Mouse (Mus musculus) kidney, adult 2 months (tissue): Measurements from ENCODE around the gene Ncf1.
A peak's percentile ranks its signal among the peaks of the same experiment; 100 is the strongest.

Experiments
- CTCF ChIP-seq: fragments of 200-500 bp; conservative IDR thresholded peaks from 2 replicates; pipeline ENCODE4 v1.5.1; 2011; ENCODE audit warnings: low read depth, mild to moderate bottlenecking, control low read depth, low read length, moderate library complexity, mixed read lengths; ENCODE audit not compliant: insufficient read depth, insufficient read length
- POLR2A ChIP-seq: fragments of 200-500 bp; IDR thresholded peaks from one replicate; pipeline ENCODE4 v1.6.1; 2011; ENCODE audit warnings: low read depth, low read length, control low read depth

DNA sequence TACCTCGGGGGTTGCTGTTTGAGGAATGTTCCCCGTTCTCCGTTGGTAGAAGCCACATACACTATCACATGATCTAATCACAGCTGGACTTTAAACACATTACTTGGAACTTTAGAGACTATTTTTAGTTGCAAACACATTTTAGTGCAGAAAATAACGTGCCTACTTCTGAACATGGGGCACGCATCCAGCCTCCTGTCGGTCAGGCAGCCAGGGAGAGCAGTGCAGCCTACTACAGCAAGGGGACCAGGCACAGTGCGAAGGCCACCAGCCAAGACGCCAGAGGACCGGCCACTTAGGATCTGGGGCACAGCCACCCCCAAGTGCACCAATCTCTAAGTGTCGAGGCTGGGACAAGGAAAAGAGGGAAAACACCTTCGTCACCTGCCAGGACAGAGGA is 45.6 kb upstream of the Ncf1 start:
- TF ChIP-seq POLR2A (no peak), CTCF (peak; percentile 26; the same call in 1 of the 2 replicates)
